ENCODE assay signal across 8 mouse cellular contexts in genomic region chr11:3330991-3331750, GRCm38 (mm10). TPM values are rescaled to one million over a fixed set of nuclear protein-coding genes. Genes with fewer than 3 reads are reported as not detected.
A peak's percentile ranks its signal among the peaks of the same experiment; 100 is the strongest.
DNase-seq lines count a peak whose midpoint lies in the region; ATAC-seq and TF ChIP-seq lines count a peak whose summit lies in the region.

No protein-coding gene starts in this region.

- no peaks in the 10 kb centered on the region for H3K9me3 ChIP-seq in MEL (replicated peaks; ENCODE audit: insufficient read depth, low read length)
- no peaks in the 10 kb centered on the region for H3K9me3 ChIP-seq in forebrain, embryonic 13.5 days (replicated peaks)
- no peaks in the 10 kb centered on the region for H3K9me3 ChIP-seq in limb, embryonic 14.5 days (ENCODE audit: control insufficient read depth, low read length)

- peak overlapping the region; percentile 98 for H3K4me2 ChIP-seq in forebrain, embryonic 13.5 days
- H3K4me2 ChIP-seq in limb, embryonic 14.5 days (replicated peaks; ENCODE audit: low read depth, low read length, severe bottlenecking), result peak overlapping the region; percentile 100

- no peaks in the 10 kb centered on the region for H3K79me2 ChIP-seq in MEL (ENCODE audit: control insufficient read depth, insufficient read depth, low read length, poor library complexity)

- ATAC-seq in forebrain, embryonic 13.5 days, result no peak
- no peak for ATAC-seq in limb, embryonic 14.5 days (ENCODE audit: low FRiP score, low read depth)

- peaks cover 13% of the 10 kb centered on the region; the same call in 1 of the 2 replicates for H3K4me1 ChIP-seq in kidney, adult 2 months (ENCODE audit: control insufficient read depth, insufficient read depth, low read length)
- peaks cover 8 to 14% of the 10 kb centered on the region in 2 experiments; a peak in 3 of 4 replicates for H3K4me1 ChIP-seq in MEL (ENCODE audit: control insufficient read depth in 1 of 2, insufficient read depth in 2 of 2, low read length in 2 of 2)
- peaks cover 29% of the 10 kb centered on the region for H3K4me1 ChIP-seq in forebrain, embryonic 13.5 days
- peaks cover 21% of the 10 kb centered on the region for H3K4me1 ChIP-seq in limb, embryonic 14.5 days (ENCODE audit: control insufficient read depth, insufficient read depth, low read length)
- H3K4me1 ChIP-seq in small intestine, adult 2 months (ENCODE audit: control insufficient read depth, insufficient read depth, insufficient read length, low read length), result peaks cover 5% of the 10 kb centered on the region; the same call in 1 of the 2 replicates

- peak overlapping the region; percentile 60 for H3K4me3 ChIP-seq in kidney, adult 2 months (ENCODE audit: insufficient read depth, low read depth, low read length)
- peak overlapping the region; percentile 61 to 67 for H3K4me3 ChIP-seq in MEL (ENCODE audit: control insufficient read depth in 1 of 2, insufficient read depth in 1 of 2, low read depth in 2 of 2, low read length in 2 of 2)
- peak overlapping the region; percentile 55 for H3K4me3 ChIP-seq in forebrain, embryonic 13.5 days
- H3K4me3 ChIP-seq in limb, embryonic 14.5 days (replicated peaks; ENCODE audit: low read length), result peak overlapping the region; percentile 52
- H3K4me3 ChIP-seq in small intestine, adult 2 months (ENCODE audit: low read depth, low read length), result peak overlapping the region; percentile 61

- no peak for DNase-seq in kidney, adult 2 months
- DNase-seq in kidney, postnatal 14 days, result no peak
- peak; percentile 59 for DNase-seq in MEL (ENCODE audit: low read depth, low spot score)
- peak; percentile 49 for DNase-seq in limb, embryonic 14.5 days (ENCODE audit: low spot score)
- DNase-seq in layer of hippocampus, adult 8-10 months (ENCODE audit: low spot score in 2 of 2), result no peak
- DNase-seq in right cerebral cortex, postnatal 4 days, result no peak

- H3K27ac ChIP-seq in kidney, adult 2 months (ENCODE audit: insufficient read depth, low read depth, low read length), result peak overlapping the region; percentile 89
- peak overlapping the region; percentile 14 for H3K27ac ChIP-seq in MEL (ENCODE audit: control insufficient read depth, low read depth, low read length)
- H3K27ac ChIP-seq in forebrain, embryonic 13.5 days, result peak overlapping the region; percentile 31
- peak overlapping the region; percentile 69 for H3K27ac ChIP-seq in limb, embryonic 14.5 days (replicated peaks; ENCODE audit: low read depth, low read length)
- H3K27ac ChIP-seq in small intestine, adult 2 months (ENCODE audit: insufficient read depth, low read depth, low read length), result peak overlapping the region; percentile 69

- no peak for TF ChIP-seq POLR2A in kidney, adult 2 months (IDR thresholded peaks at IDR 0.05; ENCODE audit: low read depth, low read length)
- no peak for TF ChIP-seq POLR2A in MEL (IDR thresholded peaks at IDR 0.05; ENCODE audit: control insufficient read depth in 1 of 2, insufficient read depth in 1 of 2, low read depth in 1 of 2, low read length in 2 of 2, poor library complexity in 1 of 2)
- no peak for TF ChIP-seq POLR2A in limb, embryonic 14.5 days (IDR thresholded peaks at IDR 0.05; ENCODE audit: borderline replicate concordance, extremely low read depth, insufficient read depth, insufficient read length)
- TF ChIP-seq POLR2A in small intestine, adult 2 months (IDR thresholded peaks at IDR 0.05; ENCODE audit: low read depth, low read length), result no peak

- H3K9ac ChIP-seq in MEL (ENCODE audit: control insufficient read depth, low read depth, low read length, poor library complexity, severe bottlenecking), result peak overlapping the region; percentile 65
- peak overlapping the region; percentile 64 for H3K9ac ChIP-seq in forebrain, embryonic 13.5 days
- peak overlapping the region; percentile 58 for H3K9ac ChIP-seq in limb, embryonic 14.5 days (ENCODE audit: low read depth, low read length, severe bottlenecking)

- H3K27me3 ChIP-seq in kidney, adult 2 months (replicated peaks; ENCODE audit: control insufficient read depth, insufficient read depth, low read length), result no peaks in the 10 kb centered on the region
- H3K27me3 ChIP-seq in MEL (ENCODE audit: control insufficient read depth in 1 of 2, insufficient read depth in 2 of 2, low read length in 2 of 2), result no peaks in the 10 kb centered on the region
- H3K27me3 ChIP-seq in forebrain, embryonic 13.5 days, result no peaks in the 10 kb centered on the region
- no peaks in the 10 kb centered on the region for H3K27me3 ChIP-seq in limb, embryonic 14.5 days (ENCODE audit: control insufficient read depth, insufficient read depth, low read length)
- no peaks in the 10 kb centered on the region for H3K27me3 ChIP-seq in small intestine, adult 2 months (ENCODE audit: control insufficient read depth, insufficient read depth, low read length)

- no peaks in the 10 kb centered on the region for H3K36me3 ChIP-seq in kidney, adult 2 months (ENCODE audit: control insufficient read depth, insufficient read depth, low read length)
- peaks cover 0 to 6% of the 10 kb centered on the region in 2 experiments; a peak in 2 of 4 replicates for H3K36me3 ChIP-seq in MEL (ENCODE audit: control insufficient read depth in 1 of 2, insufficient read depth in 2 of 2, low read length in 2 of 2)
- H3K36me3 ChIP-seq in forebrain, embryonic 13.5 days (ENCODE audit: poor library complexity, severe bottlenecking), result peaks cover 13% of the 10 kb centered on the region; the same call in 1 of the 2 replicates
- H3K36me3 ChIP-seq in limb, embryonic 14.5 days (ENCODE audit: control insufficient read depth, insufficient read depth, low read length), result peaks cover 4% of the 10 kb centered on the region; the same call in 1 of the 2 replicates
- H3K36me3 ChIP-seq in small intestine, adult 2 months (ENCODE audit: control insufficient read depth, insufficient read depth, low read length), result no peaks in the 10 kb centered on the region

- TF ChIP-seq CTCF in kidney, adult 2 months (conservative IDR thresholded peaks at IDR 0.05; ENCODE audit: insufficient read depth, insufficient read length, low read depth, low read length), result no peak
- no peak for TF ChIP-seq CTCF in MEL (IDR thresholded peaks at IDR 0.05 in 2 of 3, conservative IDR thresholded peaks at IDR 0.05 in 1 of 3; ENCODE audit: control insufficient read depth in 1 of 3, insufficient read depth in 1 of 3, low read depth in 2 of 3, low read length in 3 of 3, poor library complexity in 1 of 3, severe bottlenecking in 1 of 3)
- no peak for TF ChIP-seq CTCF in small intestine, adult 2 months (IDR thresholded peaks at IDR 0.05; ENCODE audit: extremely low read depth, insufficient read length, insufficient replicate concordance, low read depth, low read length)

- TF ChIP-seq EP300 in MEL (IDR thresholded peaks at IDR 0.05; ENCODE audit: low read depth in 1 of 2, low read length in 2 of 2), result no peak

- WGBS in kidney, adult 2 months, result 3% methylated on average over 14 of the region's 14 CpGs
- WGBS in forebrain, embryonic 13.5 days, result 3% methylated on average over 14 of the region's 14 CpGs
- WGBS in limb, embryonic 14.5 days, result 2% methylated on average over 14 of the region's 14 CpGs
- 3% methylated on average over 14 of the region's 14 CpGs for WGBS in small intestine, adult 2 months

- TF ChIP-seq RAD21 in MEL (IDR thresholded peaks at IDR 0.05; ENCODE audit: low read depth, low read length), result no peak

TF ChIP-seq in MEL, 35 proteins besides CTCF, POLR2A, EP300 and RAD21 (continues in another document):
- TF ChIP-seq MYB (IDR thresholded peaks at IDR 0.05; ENCODE audit: low read depth, low read length), result no peak
- TF ChIP-seq MAX (IDR thresholded peaks at IDR 0.05; ENCODE audit: low read length), result no peak; the same call in 1 of the 2 replicates
- TF ChIP-seq POLR2AphosphoS2 (IDR thresholded peaks at IDR 0.05; ENCODE audit: low read length), result no peak
- no peak for TF ChIP-seq CHD1 (IDR thresholded peaks at IDR 0.05; ENCODE audit: low read depth, low read length)
- no peak for TF ChIP-seq ZKSCAN1 (IDR thresholded peaks at IDR 0.05; ENCODE audit: low read depth, low read length)
- TF ChIP-seq NELFE (IDR thresholded peaks at IDR 0.05; ENCODE audit: low read depth, low read length), result no peak
- no peak for TF ChIP-seq MEF2A (IDR thresholded peaks at IDR 0.05; ENCODE audit: extremely low read depth, insufficient replicate concordance, low read depth, low read length, poor library complexity, severe bottlenecking)
- no peak for TF ChIP-seq HCFC1 (IDR thresholded peaks at IDR 0.05; ENCODE audit: low read depth, low read length)
- no peak for TF ChIP-seq MAFK (IDR thresholded peaks at IDR 0.05; ENCODE audit: borderline replicate concordance, low read depth, low read length)
- TF ChIP-seq ZMIZ1 (IDR thresholded peaks at IDR 0.05; ENCODE audit: low read depth, low read length), result no peak
- no peak for TF ChIP-seq TBP (IDR thresholded peaks at IDR 0.05; ENCODE audit: low read depth, low read length)
- no peak for TF ChIP-seq RCOR1 (IDR thresholded peaks at IDR 0.05; ENCODE audit: low read depth, low read length)
- no peak for TF ChIP-seq ZC3H11A (IDR thresholded peaks at IDR 0.05; ENCODE audit: low read depth, low read length)
- no peak for TF ChIP-seq NRF1 (IDR thresholded peaks at IDR 0.05; ENCODE audit: insufficient read depth, low read depth, low read length, poor library complexity, severe bottlenecking)
- TF ChIP-seq GATA1 (IDR thresholded peaks at IDR 0.05; ENCODE audit: low read depth, low read length), result no peak

RNA-seq across cellular contexts. Expression of gene Pik3ip1, which starts 1.0 kb away (rescaled TPM):
- 8.5 and 12.6 TPM in 2 replicates for polyA plus RNA-seq in kidney, adult 2 months (2012; rRNA removed)
- 0.88 and 1.7 TPM in 2 replicates for total RNA-seq in MEL (2012; rRNA removed)
- polyA plus RNA-seq in MEL (2012; ENCODE audit: insufficient read depth in 1 of 2, insufficient read length in 2 of 2, low read depth in 1 of 2, low replicate concordance in 2 of 2, missing spikeins in 1 of 2), result 1 to 10 TPM in 1 of 2 experiments, not detected in 1; 2.7 TPM
- 18.7 and 22.8 TPM in 2 replicates for polyA plus RNA-seq in forebrain, embryonic 13.5 days (2015; fragmentation: Nextera tagmentation; extraction: Ambion mirVana)
- polyA plus RNA-seq in limb, embryonic 14.5 days (2012; rRNA removed), result 13.2 and 13.3 TPM in 2 replicates
- 13.6 and 15.5 TPM in 2 replicates for polyA plus RNA-seq in limb, embryonic 14.5 days (2014; fragmentation: Nextera tagmentation; extraction: Ambion mirVana)
- polyA plus RNA-seq in small intestine, adult 2 months (2012; rRNA removed), result 6.4 and 11.0 TPM in 2 replicates
- total RNA-seq in layer of hippocampus, adult 8-10 months (2022), result 10 to 100 TPM; 38.2 to 53.1 (median 46.4) TPM

RNA-seq across cellular contexts. Expression of gene Patz1, which starts 42.5 kb away (rescaled TPM):
- polyA plus RNA-seq in kidney, adult 2 months (2012; rRNA removed), result 36.3 and 43.1 TPM in 2 replicates
- total RNA-seq in MEL (2012; rRNA removed), result 52.0 and 63.1 TPM in 2 replicates
- polyA plus RNA-seq in MEL (2012; ENCODE audit: insufficient read depth in 1 of 2, insufficient read length in 2 of 2, low read depth in 1 of 2, low replicate concordance in 2 of 2, missing spikeins in 1 of 2), result 10 to 100 TPM in 1 of 2 experiments, not detected in 1; 63.5 TPM
- 77.6 and 85.1 TPM in 2 replicates for polyA plus RNA-seq in forebrain, embryonic 13.5 days (2015; fragmentation: Nextera tagmentation; extraction: Ambion mirVana)
- polyA plus RNA-seq in limb, embryonic 14.5 days (2012; rRNA removed), result 52.0 and 60.2 TPM in 2 replicates
- polyA plus RNA-seq in limb, embryonic 14.5 days (2014; fragmentation: Nextera tagmentation; extraction: Ambion mirVana), result 40.8 and 44.2 TPM in 2 replicates
- 7.8 and 15.1 TPM in 2 replicates for polyA plus RNA-seq in small intestine, adult 2 months (2012; rRNA removed)
- total RNA-seq in layer of hippocampus, adult 8-10 months (2022), result 10 to 100 TPM; 53.5 to 58.4 (median 56.7) TPM

Comparison
In these comparisons a context has a peak if more than half of its experiments do, and no peak if none do; other contexts are left out.
1. DNase-seq: peak in MEL (single experiment) and limb, embryonic 14.5 days (single experiment); none in kidney, adult 2 months (single experiment), kidney, postnatal 14 days (single experiment), layer of hippocampus, adult 8-10 months (0 of 2) and right cerebral cortex, postnatal 4 days (single experiment).
2. H3K27ac ChIP-seq: peak in every context shown above with its lines; median percentile 89 in kidney, adult 2 months; 69 in limb, embryonic 14.5 days; 69 in small intestine, adult 2 months; 31 in forebrain, embryonic 13.5 days; 14 in MEL.
3. Peak in every context shown above with its lines, with median percentiles within 50 percentile points of each other: H3K4me3 ChIP-seq and H3K9ac ChIP-seq.